Mouse (Mus musculus) heart, embryonic 15.5 days (tissue): ENCODE measurements around the gene Capza3. TPM values are rescaled to one million over a fixed set of nuclear protein-coding genes. Genes with fewer than 3 reads are reported as not detected.

Experiments
- polyA plus RNA-seq: library from polyadenylated mRNA; unstranded; fragments of >200 nt; fragmentation: Nextera tagmentation; extraction: Ambion mirVana; gene quantifications from 2 replicates; pipeline ENCODE4 v1.2.1, GENCODE M21; 2015

The Capza3 gene
- polyA plus RNA-seq, 1 experiment from 2014 or later = not detected

Other genes starting within 250 kb of the Capza3 start
- gene Plcz1, start 205 bp downstream of the Capza3 start, polyA plus RNA-seq = not detected in 2 replicates